Mouse (Mus musculus): ENCODE results near the gene Yipf1. TPM values are rescaled to one million over a fixed set of nuclear protein-coding genes. Genes with fewer than 3 reads are reported as not detected.

Gene Yipf1
- total RNA-seq, 2 experiments from 2014 or later, result 49.4 to 51.2 TPM

DNA sequence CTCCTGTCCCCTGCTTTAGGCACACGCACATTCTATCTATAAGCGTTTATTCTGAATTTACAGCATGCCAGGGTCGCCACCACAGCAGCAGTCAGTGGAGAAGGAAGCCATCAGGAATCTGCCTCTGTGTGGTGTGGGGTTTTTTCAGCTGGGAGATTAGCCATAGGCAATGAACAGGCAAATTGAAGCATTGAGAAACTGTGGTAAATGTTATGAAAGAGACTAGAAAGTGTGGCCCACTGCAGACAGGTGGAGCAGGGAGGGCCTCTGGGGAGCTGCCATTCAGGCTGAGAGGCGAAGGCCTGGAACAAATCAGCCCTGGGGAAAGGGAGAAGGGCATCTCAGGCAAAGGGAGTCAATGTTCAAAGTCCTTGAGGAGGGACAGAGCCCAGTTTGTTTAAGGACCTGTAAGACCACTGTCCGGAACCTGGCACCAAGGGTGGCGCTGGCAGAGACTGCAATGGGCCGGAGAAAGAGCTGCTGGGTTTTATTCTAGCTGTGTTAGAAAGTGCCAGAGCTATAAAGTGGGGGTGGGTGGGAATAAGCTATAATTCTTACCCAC is 14.3 kb upstream of the Yipf1 start:
- H3K27ac ChIP-seq, result no peak overlapping the region
- no peak overlapping the region for H3K4me3 ChIP-seq
- DNase-seq (ENCODE audit: low spot score in 2 of 2), result no peak
- no peak for TF ChIP-seq CTCF (conservative IDR thresholded peaks at IDR 0.05)

DNA sequence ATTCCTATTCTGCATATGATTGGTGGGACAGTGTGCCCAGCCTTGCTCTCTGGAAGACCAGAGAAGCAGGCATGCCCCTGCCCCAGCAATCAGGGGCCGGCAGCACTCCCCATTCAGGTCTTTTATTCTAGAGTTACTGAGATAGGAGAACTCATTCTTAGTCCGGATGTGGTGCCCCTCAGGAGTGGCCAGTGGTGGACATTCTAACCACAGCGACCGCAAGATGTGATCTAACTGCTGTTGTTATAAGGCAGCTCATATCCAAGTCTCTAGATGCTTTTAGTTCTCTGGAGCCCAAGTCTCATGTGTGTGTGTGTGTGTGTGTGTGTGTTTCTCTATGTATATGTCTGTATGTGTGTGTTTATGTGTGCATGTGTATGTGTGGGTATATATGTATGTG is 13.8 kb upstream of the Yipf1 start:
- H3K27ac ChIP-seq, result no peak overlapping the region
- TF ChIP-seq CTCF (conservative IDR thresholded peaks at IDR 0.05), result no peak
- H3K4me3 ChIP-seq, result no peak overlapping the region
- DNase-seq (ENCODE audit: low spot score in 2 of 2), result no peak

DNA sequence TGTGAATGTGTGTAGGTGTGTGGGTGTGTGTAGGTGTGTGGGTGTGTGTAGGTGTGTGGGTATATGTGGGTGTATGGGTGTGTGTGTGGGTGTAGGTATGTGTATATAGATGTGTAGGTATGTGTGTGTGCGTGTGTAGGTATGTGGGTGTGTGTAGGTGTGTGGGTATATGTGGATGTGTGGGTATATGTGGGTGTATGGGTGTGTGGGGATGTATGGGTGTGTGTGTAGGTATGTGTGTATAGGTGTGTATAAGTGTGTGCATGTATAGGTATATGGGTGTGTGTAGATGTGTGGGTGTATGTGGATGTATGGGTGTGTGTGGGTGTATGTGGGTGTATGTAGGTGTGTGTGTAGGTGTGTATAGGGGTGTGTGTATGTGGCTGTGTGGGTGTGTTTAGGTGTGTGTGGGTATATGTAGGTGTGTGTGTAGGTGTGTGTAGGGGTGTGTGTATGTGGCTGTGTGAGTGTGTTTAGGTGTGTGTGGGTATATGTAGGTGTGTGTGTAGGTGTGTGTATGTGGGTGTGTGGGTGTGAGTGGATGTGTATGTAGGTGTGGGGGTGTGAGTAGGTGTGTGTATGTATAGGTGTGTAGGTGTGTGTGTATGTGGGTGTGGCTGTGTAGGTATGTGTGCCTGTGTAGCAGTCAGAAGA is 13.1 kb upstream of the Yipf1 start:
- Histone ChIP-seq H3K27ac (no peak overlapping the region), H3K4me3 (no peak overlapping the region)
- no peak for DNase-seq (ENCODE audit: low spot score in 2 of 2)
- no peak for TF ChIP-seq CTCF (conservative IDR thresholded peaks at IDR 0.05)

- DNase-seq (ENCODE audit: low spot score in 2 of 2), result no peak
- TF ChIP-seq CTCF (conservative IDR thresholded peaks at IDR 0.05), result no peak
- no peak overlapping the region for H3K4me3 ChIP-seq
- no peak overlapping the region for H3K27ac ChIP-seq
Observed at GRCm38 (mm10) chr4:107302221-107302620, 11.9 kb upstream of the Yipf1 start.

DNA sequence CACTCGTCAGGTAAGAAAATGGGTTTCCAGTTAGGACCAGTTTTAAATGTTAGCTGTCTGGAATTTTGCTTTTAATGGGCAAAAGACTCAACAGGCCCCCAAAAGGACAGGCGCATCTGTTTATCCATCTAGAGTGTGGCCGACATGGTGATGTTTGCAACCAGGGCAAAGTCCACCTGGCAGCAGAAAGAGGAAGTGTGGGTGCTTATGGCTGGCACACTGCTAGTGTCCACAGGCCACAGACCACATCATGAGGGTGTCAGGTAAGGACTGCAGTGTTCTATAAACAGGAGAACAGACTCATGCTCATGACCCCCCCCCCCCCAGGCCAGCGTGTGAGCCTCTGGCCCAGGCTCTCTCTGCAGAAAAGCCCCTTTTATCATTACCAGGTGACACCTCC is 11.3 kb upstream of the Yipf1 start:
- Histone ChIP-seq H3K4me3 (no peak overlapping the region), H3K27ac (no peak overlapping the region)
- TF ChIP-seq CTCF (conservative IDR thresholded peaks at IDR 0.05), result no peak
- no peak for DNase-seq (ENCODE audit: low spot score in 2 of 2)

DNA sequence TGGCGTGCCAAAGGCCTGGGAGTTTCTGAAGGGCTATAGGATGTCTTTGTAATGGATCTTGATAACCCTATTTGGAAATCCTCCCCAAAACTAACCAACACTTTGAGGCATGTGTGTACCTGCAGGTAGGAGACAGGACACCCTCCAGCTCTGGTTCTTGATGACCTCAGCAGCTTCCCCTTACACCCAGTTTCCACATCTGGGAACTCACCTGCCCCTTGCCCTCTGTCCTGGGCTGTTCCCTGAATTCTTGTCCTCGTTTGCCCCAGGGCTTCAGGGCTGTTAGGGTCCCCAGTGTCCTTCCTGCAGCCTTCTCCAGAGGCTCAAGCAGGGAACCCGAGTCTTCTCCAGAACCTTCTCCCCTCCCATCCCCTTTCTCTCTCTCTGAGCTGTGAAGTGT is 10.6 kb upstream of the Yipf1 start:
- DNase-seq (ENCODE audit: low spot score in 2 of 2), result no peak
- Histone ChIP-seq H3K27ac (no peak overlapping the region), H3K4me3 (no peak overlapping the region)
- no peak for TF ChIP-seq CTCF (conservative IDR thresholded peaks at IDR 0.05)

DNA sequence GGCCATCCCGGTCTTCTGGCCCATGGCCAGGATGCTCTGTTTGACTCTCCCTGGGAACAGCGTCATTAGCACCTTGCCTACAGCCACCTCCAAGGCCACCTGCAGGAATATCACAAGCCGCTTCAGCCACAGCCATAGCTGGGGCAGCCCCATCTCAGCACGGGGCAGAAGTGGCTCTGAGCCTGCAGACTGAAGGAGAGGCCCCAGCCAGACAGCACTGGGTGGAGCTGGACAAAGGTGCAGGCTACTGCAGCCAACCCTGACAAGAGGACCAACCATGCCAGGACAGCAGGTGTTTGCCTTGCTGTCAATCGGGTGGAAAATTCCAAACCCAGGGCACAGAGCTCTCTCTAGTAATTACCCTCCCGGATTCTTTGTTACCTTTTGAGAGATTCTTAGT is 7.2 kb upstream of the Yipf1 start, which contains the start of gene Dio1:
Dio1 (minus strand) TSS at position 204 of the 400 bp plus-strand sequence.
- Histone ChIP-seq H3K4me3 (no peak within 1 kb of the TSS), H3K27ac (no peak within 1 kb of the TSS)
- TF ChIP-seq CTCF (conservative IDR thresholded peaks at IDR 0.05), result no peak
- no peak for DNase-seq (ENCODE audit: low spot score in 2 of 2)

- peak overlapping the region; percentile 86 for H3K27ac ChIP-seq
- no peak for DNase-seq (ENCODE audit: low spot score in 2 of 2)
- H3K4me3 ChIP-seq, result peak overlapping the region; percentile 80
- TF ChIP-seq CTCF (conservative IDR thresholded peaks at IDR 0.05), result no peak
Observed at GRCm38 (mm10) chr4:107314479-107314805, 279 bp downstream of the Yipf1 start.

- DNase-seq (ENCODE audit: low spot score in 2 of 2), result no peak
- no peak for TF ChIP-seq CTCF (conservative IDR thresholded peaks at IDR 0.05)
- H3K27ac ChIP-seq, result no peak overlapping the region
- no peak overlapping the region for H3K4me3 ChIP-seq
Observed at GRCm38 (mm10) chr4:107318646-107319045, 4.5 kb downstream of the Yipf1 start.

GRCm38 (mm10) chr4:107321041-107321440 is 6.9 kb downstream of the Yipf1 start:
- Histone ChIP-seq H3K27ac (no peak overlapping the region), H3K4me3 (no peak overlapping the region)
- TF ChIP-seq CTCF (conservative IDR thresholded peaks at IDR 0.05), result no peak
- DNase-seq (ENCODE audit: low spot score in 2 of 2), result no peak

DNA sequence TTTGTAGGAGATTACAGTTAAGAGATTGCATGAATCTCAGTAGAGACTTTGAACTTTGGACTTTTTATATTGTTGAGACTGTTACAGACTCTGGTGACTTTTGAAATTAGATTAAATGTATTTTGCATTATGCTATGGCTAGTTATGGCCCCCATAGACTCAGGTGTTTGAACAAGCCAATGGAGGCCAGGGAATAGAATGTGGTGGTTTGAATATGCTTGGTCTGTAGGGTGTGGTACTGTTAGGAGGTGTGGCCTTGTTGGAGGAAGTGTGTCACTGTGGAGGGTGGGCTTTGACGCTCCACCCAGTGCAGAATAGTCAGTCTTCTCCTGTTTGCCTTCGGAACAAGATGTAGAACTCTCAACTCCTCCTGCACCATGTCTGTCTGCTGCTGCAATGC is 8.9 kb downstream of the Yipf1 start:
- Histone ChIP-seq H3K27ac (no peak overlapping the region), H3K4me3 (no peak overlapping the region)
- no peak for TF ChIP-seq CTCF (conservative IDR thresholded peaks at IDR 0.05)
- no peak for DNase-seq (ENCODE audit: low spot score in 2 of 2)

DNA sequence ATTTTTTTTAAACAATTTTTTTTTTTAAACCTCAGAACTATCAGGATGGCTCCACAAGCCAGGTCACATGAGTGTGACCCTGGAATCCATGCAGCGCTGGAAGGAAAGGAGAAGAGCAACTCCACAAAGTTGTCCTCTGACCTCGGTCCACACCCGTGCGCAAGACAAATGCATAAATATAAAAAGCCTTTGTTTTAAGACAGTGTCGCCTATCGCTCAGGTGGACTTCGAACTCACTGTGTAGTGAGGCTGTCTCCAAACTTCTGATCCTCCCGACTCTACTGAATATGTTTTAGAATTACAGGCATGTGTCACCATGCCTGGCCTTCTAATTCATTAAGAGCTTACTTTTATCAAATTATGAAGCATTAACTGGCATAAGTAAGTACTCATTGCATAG is 14.4 kb downstream of the Yipf1 start:
- H3K27ac ChIP-seq, result no peak overlapping the region
- no peak for DNase-seq (ENCODE audit: low spot score in 2 of 2)
- no peak for TF ChIP-seq CTCF (conservative IDR thresholded peaks at IDR 0.05)
- no peak overlapping the region for H3K4me3 ChIP-seq

DNA sequence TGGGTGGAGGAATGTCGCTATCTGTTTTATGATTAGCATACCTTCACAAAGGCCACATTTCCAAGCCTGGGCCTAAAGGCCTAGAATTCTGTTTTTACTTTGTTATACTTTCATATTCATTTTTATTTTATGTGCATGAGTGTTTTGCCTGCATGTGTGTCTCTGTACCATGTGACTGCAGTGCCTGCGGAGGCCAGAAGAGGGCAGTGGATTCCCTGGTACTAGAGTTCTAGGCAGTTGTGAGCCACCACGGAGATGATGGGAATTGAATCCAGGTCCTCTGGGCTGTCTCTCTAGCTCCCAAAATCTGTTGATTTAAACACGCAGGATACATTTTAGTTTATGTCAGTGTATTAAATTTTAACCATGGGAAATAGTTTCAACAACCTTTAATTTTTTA is 19.4 kb downstream of the Yipf1 start:
- peak; percentile 58 for TF ChIP-seq CTCF (conservative IDR thresholded peaks at IDR 0.05)
- no peak overlapping the region for H3K27ac ChIP-seq
- DNase-seq (ENCODE audit: low spot score in 2 of 2), result no peak
- H3K4me3 ChIP-seq, result no peak overlapping the region

GRCm38 (mm10) chr4:107336356-107336755 is 22.2 kb downstream of the Yipf1 start:
- no peak for TF ChIP-seq CTCF (conservative IDR thresholded peaks at IDR 0.05)
- no peak for DNase-seq (ENCODE audit: low spot score in 2 of 2)
- no peak overlapping the region for H3K27ac ChIP-seq
- no peak overlapping the region for H3K4me3 ChIP-seq
